Mouse (Mus musculus) gastrocnemius, adult 2 months (tissue): ENCODE data around the gene Gm9736. TPM values are rescaled to one million over a fixed set of nuclear protein-coding genes. Genes with fewer than 3 reads are reported as not detected.
"Not testable (repeated sequence)": the region's sequence is repeated elsewhere in the genome, so short reads cannot be mapped to it uniquely, and the experiment has no call there.

Source experiments
- DNase-seq: peaks from one replicate; pipeline ENCODE4 v3.0.0; 2022
- H3K27ac ChIP-seq: fragments of 200-600 bp; 2 replicates; pipeline ENCODE4 v1.8.1; 2022; ENCODE audit warnings: mild to moderate bottlenecking
- H3K4me3 ChIP-seq: fragments of 200-600 bp; 2 replicates; pipeline ENCODE4 v1.8.1; 2022; ENCODE audit warnings: mild to moderate bottlenecking, moderate library complexity
- CTCF ChIP-seq: fragments of 200-600 bp; IDR thresholded peaks from 2 replicates; pipeline ENCODE4 v1.8.1; 2022; ENCODE audit warnings: antibody characterized with exemption, mild to moderate bottlenecking, moderate library complexity
- intact Hi-C: fragments of 180-260 bp; cut with DNase I; formaldehyde crosslinking; loops from one replicate; pipeline ENCODE4 v1.15.1; 2025
- long read RNA-seq, 2 experiments: library from polyadenylated mRNA; stranded (forward); transcript quantifications; one replicate each; pipeline ENCODE4 v2.0.0; 2021
- total RNA-seq, 2 experiments: library from RNA; stranded (reverse); gene quantifications; 2 replicates each; pipeline ENCODE4 v1.2.3; 2021

Gm9736 gene
- total RNA-seq: not detected
- long read RNA-seq, experiment 1: 0 reads
- long read RNA-seq, experiment 2: 0 reads

DNA sequence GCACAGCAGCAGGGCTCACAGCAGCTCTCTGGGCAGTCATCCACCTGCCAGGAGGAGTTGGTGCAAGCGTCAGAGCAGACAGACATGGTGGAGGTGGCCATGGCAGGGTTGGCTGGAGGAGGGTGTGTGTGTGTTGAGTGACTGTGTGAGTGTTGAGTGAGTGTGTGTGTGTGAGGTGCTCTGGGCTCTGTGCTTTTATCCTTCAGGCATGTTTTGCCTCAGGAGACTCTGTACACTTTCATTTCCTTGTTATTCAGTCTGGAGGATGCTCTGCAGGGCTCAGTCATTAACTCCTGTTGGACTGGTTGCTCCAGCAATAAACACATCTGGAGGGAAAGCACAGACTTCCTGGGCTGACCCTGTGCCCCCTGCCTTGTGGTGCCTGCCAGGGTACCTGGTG lies at the start of gene Gm9736:
Gene Gm9736 (minus strand): TSS at position 101 of the 400 bp plus-strand sequence.
- H3K27ac ChIP-seq, DNase-seq: not testable (repeated sequence)
- intact Hi-C loops: loop anchor here (1.0 kb wide), 1 partner anchor 12 kb away; no protein-coding TSS in a partner anchor

GRCm38 (mm10) chr10:77798921-77799508 lies 47.9 kb upstream of the Gm9736 start, which contains the start of gene Gm19668:
Gm19668 (minus strand) TSS chr10:77799133.
- TF ChIP-seq CTCF: no peak
- intact Hi-C loops: no loop called here
- no peak within 1 kb of the TSS for H3K27ac ChIP-seq
- DNase-seq: no peak
- no peak within 1 kb of the TSS for H3K4me3 ChIP-seq

More for the DNA sequence above, at the start of gene Gm9736:
- H3K4me3 ChIP-seq: not testable (repeated sequence)

- H3K27ac ChIP-seq, H3K4me3 ChIP-seq, DNase-seq, intact Hi-C loops: not testable (repeated sequence)
These were observed 47.2 kb upstream of the Gm9736 start for GRCm38 (mm10) chr10:77798164-77798920.

- H3K4me3 ChIP-seq: no peak overlapping the region
- DNase-seq: no peak
- no peak overlapping the region for H3K27ac ChIP-seq
- no peak for TF ChIP-seq CTCF
- intact Hi-C loops: no loop called here
These were observed 46.5 kb upstream of the Gm9736 start for GRCm38 (mm10) chr10:77797677-77798076.

- no peak for TF ChIP-seq CTCF
- DNase-seq: no peak
- H3K4me3 ChIP-seq: no peak within 1 kb of the TSS
- H3K27ac ChIP-seq: no peak within 1 kb of the TSS
- intact Hi-C loops: no loop called here
These were observed 43.8 kb upstream of the Gm9736 start, which contains the start of gene Gm9639 for GRCm38 (mm10) chr10:77794976-77795375. Gm9639 (minus strand) TSS chr10:77795076.

- DNase-seq: no peak
- H3K4me3 ChIP-seq: no peak overlapping the region
- intact Hi-C loops: no loop called here
- no peak overlapping the region for H3K27ac ChIP-seq
- TF ChIP-seq CTCF: no peak
These were observed 37.5 kb upstream of the Gm9736 start for GRCm38 (mm10) chr10:77788621-77789020.

DNA sequence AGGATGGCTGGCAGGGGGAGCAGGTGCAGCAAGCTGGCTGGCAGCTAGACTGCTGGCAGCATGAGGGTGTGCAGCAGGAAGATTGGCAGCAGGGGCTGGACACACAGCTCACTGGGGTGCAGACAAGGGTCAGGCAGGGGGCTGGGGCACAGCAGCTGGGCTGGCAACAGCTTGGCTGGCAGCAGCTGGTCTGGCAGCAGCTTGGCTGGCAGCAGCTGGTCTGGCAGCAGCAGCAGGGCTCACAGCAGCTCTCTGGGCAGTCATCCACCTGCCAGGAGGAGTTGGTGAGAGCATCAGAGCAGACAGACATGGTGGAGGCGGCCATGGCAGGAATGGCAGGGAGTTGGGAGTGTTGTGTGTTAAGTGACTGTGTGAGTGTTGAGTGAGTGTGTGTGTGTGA lies 36.7 kb upstream of the Gm9736 start, which contains the start of gene Gm7137:
Gene Gm7137 (minus strand): TSS at position 325 of the 400 bp plus-strand sequence.
- H3K27ac ChIP-seq, H3K4me3 ChIP-seq, intact Hi-C loops, DNase-seq: not testable (repeated sequence)

- DNase-seq, H3K4me3 ChIP-seq, H3K27ac ChIP-seq, intact Hi-C loops: not testable (repeated sequence)
These were observed 32.2 kb upstream of the Gm9736 start for GRCm38 (mm10) chr10:77783396-77783795.

- H3K27ac ChIP-seq, DNase-seq, intact Hi-C loops, H3K4me3 ChIP-seq: not testable (repeated sequence)
These were observed 31.3 kb upstream of the Gm9736 start, which contains the start of gene Gm3250 for GRCm38 (mm10) chr10:77782442-77782841. Gm3250 (minus strand) TSS chr10:77782542.

- H3K27ac ChIP-seq, H3K4me3 ChIP-seq, intact Hi-C loops, DNase-seq: not testable (repeated sequence)
These were observed 25.7 kb upstream of the Gm9736 start, which contains the start of gene Gm7138 for GRCm38 (mm10) chr10:77776844-77777243. Gm7138 (minus strand) TSS chr10:77776944.

DNA sequence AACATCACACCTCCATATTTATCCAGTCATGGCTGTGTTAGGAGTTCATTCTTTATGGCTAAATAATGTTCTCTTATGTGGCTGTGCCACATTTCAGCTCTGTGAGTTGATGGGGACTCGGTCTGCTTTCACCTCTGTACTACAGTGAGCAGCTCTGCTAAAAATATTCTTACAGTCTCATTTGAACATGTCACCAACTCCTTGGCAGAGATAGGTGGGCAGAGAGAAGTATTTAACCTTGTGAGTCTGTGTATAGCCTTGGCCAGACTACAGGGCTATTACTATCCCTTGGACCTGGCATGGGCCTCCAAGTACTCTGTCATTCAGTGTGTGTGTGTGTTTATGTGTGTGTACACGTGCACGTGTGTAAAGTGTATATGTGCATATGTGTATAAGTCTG lies 21.0 kb upstream of the Gm9736 start:
- H3K27ac ChIP-seq, DNase-seq, intact Hi-C loops, H3K4me3 ChIP-seq: not testable (repeated sequence)

DNA sequence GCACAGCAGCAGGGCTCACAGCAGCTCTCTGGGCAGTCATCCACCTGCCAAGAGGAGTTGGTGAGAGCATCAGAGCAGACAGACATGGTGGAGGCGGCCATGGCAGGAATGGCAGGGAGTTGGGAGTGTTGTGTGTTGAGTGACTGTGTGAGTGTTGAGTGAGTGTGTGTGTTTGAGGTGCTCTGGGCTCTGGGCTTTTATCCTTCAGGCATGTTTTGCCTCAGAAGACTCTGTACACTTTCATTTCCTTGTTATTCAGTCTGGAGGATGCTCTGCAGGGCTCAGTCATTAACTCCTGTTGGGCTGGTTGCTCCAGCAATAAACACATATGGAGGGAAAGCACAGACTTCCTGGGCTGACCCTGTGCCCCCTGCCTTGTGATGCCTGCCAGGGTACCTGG lies 20.1 kb upstream of the Gm9736 start, which contains the start of gene Gm3238:
Gene Gm3238 (minus strand): TSS at position 101 of the 400 bp plus-strand sequence.
- H3K27ac ChIP-seq, intact Hi-C loops, DNase-seq, H3K4me3 ChIP-seq: not testable (repeated sequence)

GRCm38 (mm10) chr10:77769727-77770126 lies 18.6 kb upstream of the Gm9736 start:
- Histone ChIP-seq H3K4me3 (no peak overlapping the region), H3K27ac (no peak overlapping the region)
- intact Hi-C loops: no loop called here
- TF ChIP-seq CTCF: no peak
- DNase-seq: no peak

DNA sequence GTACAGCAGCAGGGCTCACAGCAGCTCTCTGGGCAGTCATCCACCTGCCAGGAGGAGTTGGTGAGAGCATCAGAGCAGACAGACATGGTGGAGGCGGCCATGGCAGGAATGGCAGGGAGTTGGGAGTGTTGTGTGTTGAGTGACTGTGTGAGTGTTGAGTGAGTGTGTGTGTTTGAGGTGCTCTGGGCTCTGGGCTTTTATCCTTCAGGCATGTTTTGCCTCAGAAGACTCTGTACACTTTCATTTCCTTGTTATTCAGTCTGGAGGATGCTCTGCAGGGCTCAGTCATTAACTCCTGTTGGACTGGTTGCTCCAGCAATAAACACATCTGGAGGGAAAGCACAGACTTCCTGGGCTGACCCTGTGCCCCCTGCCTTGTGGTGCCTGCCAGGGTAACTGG lies 8.4 kb upstream of the Gm9736 start, which contains the start of gene Gm3233:
Gene Gm3233 (minus strand): TSS at position 101 of the 400 bp plus-strand sequence.
- intact Hi-C loops, H3K4me3 ChIP-seq, H3K27ac ChIP-seq, DNase-seq: not testable (repeated sequence)
